Mouse (Mus musculus) limb, embryonic 12.5 days (tissue): ENCODE results near the gene Gm10964. TPM values are rescaled to one million over a fixed set of nuclear protein-coding genes. Genes with fewer than 3 reads are reported as not detected.

Experiments
- ATAC-seq: fragments of 200-750 bp; cut with Nextera tagmentation; 2 replicates; pipeline ENCODE4 v1.8.0; 2017; ENCODE audit warnings: low read depth, moderate TSS enrichment; ENCODE audit not compliant: insufficient number of reproducible peaks, insufficient read depth, low FRiP score, low TSS enrichment
- H3K27ac ChIP-seq: fragments of 300-500 bp; sonication (generic); 2 replicates; pipeline ENCODE4 v1.5.1; 2016; ENCODE audit warnings: mild to moderate bottlenecking, moderate library complexity
- H3K27me3 ChIP-seq: fragments of 300-500 bp; sonication (generic); 2 replicates; pipeline ENCODE4 v1.6.1; 2016; ENCODE audit warnings: mild to moderate bottlenecking, moderate library complexity
- H3K36me3 ChIP-seq: fragments of 300-500 bp; sonication (generic); 2 replicates; pipeline ENCODE4 v1.6.1; 2016; ENCODE audit warnings: mild to moderate bottlenecking, moderate library complexity
- H3K4me1 ChIP-seq: fragments of 300-500 bp; sonication (generic); replicated peaks from 2 replicates; pipeline ENCODE4 v1.6.1; 2016
- H3K4me2 ChIP-seq: fragments of 300-500 bp; sonication (generic); 2 replicates; pipeline ENCODE4 v1.6.1; 2016; ENCODE audit warnings: mild to moderate bottlenecking, moderate library complexity
- H3K4me3 ChIP-seq: fragments of 300-500 bp; sonication (generic); replicated peaks from 2 replicates; pipeline ENCODE4 v1.5.1; 2016; ENCODE audit warnings: mild to moderate bottlenecking
- H3K9ac ChIP-seq: fragments of 300-500 bp; sonication (generic); replicated peaks from 2 replicates; pipeline ENCODE4 v1.6.1; 2016; ENCODE audit warnings: mild to moderate bottlenecking, moderate library complexity
- H3K9me3 ChIP-seq: fragments of 300-500 bp; sonication (generic); 2 replicates; pipeline ENCODE4 v1.6.1; 2016; ENCODE audit warnings: mild to moderate bottlenecking, moderate library complexity
- WGBS: fragments of 180-500 bp; shearing (Covaris S2); methylation state at CpG from one replicate; pipeline ENCODE4 v1.1.7; 2016; 5-methylcytosine and 5-hydroxymethylcytosine counted together
- polyA plus RNA-seq: library from polyadenylated mRNA; unstranded; fragments of >200 nt; fragmentation: Nextera tagmentation; extraction: Ambion mirVana; gene quantifications from 2 replicates; pipeline ENCODE4 v1.2.1, GENCODE M21; 2016

The Gm10964 gene
- polyA plus RNA-seq = not detected in 2 replicates

DNA sequence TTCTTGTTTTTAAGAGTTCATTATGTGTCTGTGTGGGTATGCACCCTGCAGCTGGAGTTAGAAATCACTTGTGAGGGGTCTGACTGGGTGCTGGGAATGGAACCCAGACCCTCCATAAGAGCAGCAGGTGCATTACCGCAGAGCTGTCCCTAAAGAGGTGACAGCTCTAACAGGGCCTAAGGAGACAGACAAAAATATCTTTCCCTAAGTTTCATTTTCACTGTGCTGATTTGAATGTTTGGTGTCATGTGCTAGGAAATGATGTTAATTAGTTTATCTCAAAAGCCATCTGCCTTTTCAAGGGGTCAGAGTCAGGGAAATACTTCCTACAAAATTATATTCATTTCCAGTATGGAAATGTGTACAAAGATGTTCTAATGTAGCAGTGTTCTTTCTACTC is at the start of gene Gm10964:
Gene Gm10964, plus strand, starts transcription at position 38 of the 400 bp plus-strand sequence.
- H3K9me3 ChIP-seq = no peaks in the 10 kb centered on the region
- peak within 1 kb of the TSS; percentile 59; the same call in 1 of the 2 replicates for H3K9ac ChIP-seq
- H3K4me1 ChIP-seq = peaks cover 48% of the 10 kb centered on the region
- H3K4me2 ChIP-seq = peak within 1 kb of the TSS; percentile 71
- H3K27me3 ChIP-seq = no peaks in the 10 kb centered on the region
- peaks cover 21% of the 10 kb centered on the region for H3K36me3 ChIP-seq
- no peak for ATAC-seq
- peak within 1 kb of the TSS; percentile 97 for H3K27ac ChIP-seq
- peak within 1 kb of the TSS; percentile 45 for H3K4me3 ChIP-seq
- 90% methylated on average over 1 of the region's 1 CpGs for WGBS

DNA sequence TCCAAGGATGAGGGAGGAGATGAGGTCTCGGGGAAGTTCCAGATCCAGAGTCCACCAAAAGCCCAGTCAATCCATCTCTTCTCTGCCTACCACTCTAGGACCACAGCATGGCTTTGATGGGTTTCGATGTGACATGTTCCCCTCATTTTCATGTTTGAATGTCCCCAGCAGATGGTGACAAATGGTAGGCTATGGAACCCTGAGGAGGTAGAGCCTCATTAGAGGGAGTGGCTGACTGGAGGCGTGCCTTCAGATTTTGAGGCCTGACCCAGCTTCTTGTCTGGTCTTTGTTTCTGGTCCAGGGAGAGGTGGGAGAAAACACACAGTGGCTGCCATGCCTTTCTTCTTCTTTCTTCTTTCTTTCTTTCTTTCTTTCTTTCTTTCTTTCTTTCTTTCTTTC is 48.7 kb upstream of the Gm10964 start:
- no peak overlapping the region for H3K27ac ChIP-seq
- H3K4me2 ChIP-seq = no peak overlapping the region
- no peaks in the 10 kb centered on the region for H3K36me3 ChIP-seq
- no peaks in the 10 kb centered on the region for H3K27me3 ChIP-seq
- no peaks in the 10 kb centered on the region for H3K9me3 ChIP-seq
- ATAC-seq = no peak
- WGBS = 79% methylated on average over 3 of the region's 3 CpGs
- no peak overlapping the region for H3K4me3 ChIP-seq
- H3K4me1 ChIP-seq = no peaks in the 10 kb centered on the region
- no peak overlapping the region for H3K9ac ChIP-seq

DNA sequence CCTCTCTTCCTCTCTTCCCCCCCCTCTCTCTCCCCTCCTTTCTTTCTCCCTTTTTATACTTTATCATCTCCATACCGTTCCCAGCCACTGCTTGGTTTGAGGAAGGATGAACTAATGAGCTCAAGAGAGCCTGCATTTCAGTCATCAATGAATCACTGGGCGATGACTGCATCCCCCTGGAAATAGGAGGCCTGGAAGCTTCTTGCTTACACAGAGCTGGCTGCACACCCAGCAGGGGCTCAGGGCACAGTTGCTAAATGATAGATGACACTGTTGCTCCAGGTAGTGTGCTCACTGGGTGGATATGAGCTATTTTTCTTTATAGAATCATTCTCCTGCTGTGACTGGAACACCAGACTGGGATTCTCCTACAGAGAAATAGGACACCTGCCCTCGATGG is 43.6 kb upstream of the Gm10964 start:
- Histone ChIP-seq H3K36me3 (no peaks in the 10 kb centered on the region), H3K9ac (no peak overlapping the region), H3K4me3 (no peak overlapping the region), H3K9me3 (no peaks in the 10 kb centered on the region), H3K27me3 (no peaks in the 10 kb centered on the region), H3K27ac (no peak overlapping the region), H3K4me1 (no peaks in the 10 kb centered on the region), H3K4me2 (no peak overlapping the region)
- WGBS = 58% methylated on average over 3 of the region's 3 CpGs
- no peak for ATAC-seq

DNA sequence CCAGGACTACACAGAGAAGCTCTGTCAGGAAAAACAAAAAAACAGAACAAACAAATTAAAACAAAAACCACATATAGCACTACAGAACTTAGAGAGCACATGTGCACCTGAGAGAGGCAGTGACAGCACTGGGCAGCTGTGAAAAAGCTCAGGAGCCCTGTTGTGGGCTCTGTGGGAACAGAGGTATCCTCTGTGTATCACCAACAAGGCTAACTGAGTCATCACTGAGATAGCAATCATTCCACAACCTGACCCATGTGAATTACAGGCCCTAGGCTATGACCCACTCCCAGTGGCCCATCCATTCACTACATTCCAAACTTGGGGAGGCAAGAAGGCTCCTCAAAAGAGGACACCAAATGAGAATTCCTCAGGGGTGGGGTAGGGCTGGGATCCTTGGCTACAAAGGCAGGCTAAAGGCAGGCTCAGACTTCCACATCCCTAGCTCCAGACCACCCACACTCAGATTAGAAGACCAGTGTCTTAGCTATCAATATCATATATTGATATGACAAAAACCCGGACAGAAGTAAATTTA is 42.7 kb upstream of the Gm10964 start:
- Histone ChIP-seq H3K27ac (no peak overlapping the region), H3K4me1 (no peaks in the 10 kb centered on the region), H3K9ac (no peak overlapping the region), H3K4me2 (no peak overlapping the region), H3K9me3 (no peaks in the 10 kb centered on the region), H3K4me3 (no peak overlapping the region), H3K27me3 (no peaks in the 10 kb centered on the region), H3K36me3 (no peaks in the 10 kb centered on the region)
- 82% methylated on average over 1 of the region's 1 CpGs for WGBS
- ATAC-seq = no peak

DNA sequence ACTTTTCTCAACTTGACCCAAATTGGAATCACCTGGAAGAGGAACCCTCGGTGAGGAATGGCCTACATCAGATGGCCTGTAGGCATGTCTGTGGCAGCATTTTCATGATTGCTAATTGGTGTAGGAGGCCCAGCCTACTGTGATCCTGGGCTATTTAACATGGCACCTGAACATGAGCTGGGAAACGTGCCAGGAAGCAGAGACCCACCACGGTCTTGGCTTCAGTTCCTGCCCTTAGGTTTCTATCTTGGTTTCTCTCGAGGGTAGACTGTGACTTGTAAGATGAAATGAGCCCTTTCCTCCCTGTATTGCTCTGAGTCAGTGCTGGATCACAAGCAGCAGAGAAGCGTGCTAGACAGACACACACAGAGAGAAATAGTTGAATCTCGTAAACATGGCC is 34.5 kb upstream of the Gm10964 start:
- Histone ChIP-seq H3K36me3 (no peaks in the 10 kb centered on the region), H3K27ac (no peak overlapping the region), H3K4me1 (no peaks in the 10 kb centered on the region), H3K4me2 (no peak overlapping the region), H3K9me3 (no peaks in the 10 kb centered on the region), H3K9ac (no peak overlapping the region), H3K27me3 (no peaks in the 10 kb centered on the region), H3K4me3 (no peak overlapping the region)
- 68% methylated on average over 6 of the region's 6 CpGs for WGBS
- ATAC-seq = no peak

DNA sequence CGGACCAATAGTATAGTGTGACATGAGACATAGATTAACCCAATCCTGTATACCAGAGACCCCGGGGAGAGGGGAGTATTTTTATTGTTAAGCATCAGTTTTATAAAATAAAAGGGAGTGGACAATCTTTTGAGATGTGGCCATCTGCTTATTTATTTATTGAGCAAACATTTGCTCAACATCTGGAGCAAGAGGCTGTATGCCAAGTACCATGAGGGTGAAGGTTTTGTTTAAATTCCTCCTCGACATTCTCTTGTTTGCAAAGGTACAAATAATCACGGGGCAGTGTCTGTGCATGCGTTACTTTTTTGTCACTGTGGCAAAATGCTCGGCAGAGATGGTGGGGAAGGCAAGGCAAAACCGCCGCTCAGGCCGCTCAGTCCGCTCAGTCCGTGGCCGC is 33.7 kb upstream of the Gm10964 start:
- no peak for ATAC-seq
- no peaks in the 10 kb centered on the region for H3K36me3 ChIP-seq
- no peak overlapping the region for H3K9ac ChIP-seq
- H3K4me2 ChIP-seq = no peak overlapping the region
- whole genome bisulfite sequencing = 90% methylated on average over 12 of the region's 12 CpGs
- no peaks in the 10 kb centered on the region for H3K9me3 ChIP-seq
- no peaks in the 10 kb centered on the region for H3K27me3 ChIP-seq
- H3K4me1 ChIP-seq = no peaks in the 10 kb centered on the region
- H3K4me3 ChIP-seq = no peak overlapping the region
- H3K27ac ChIP-seq = no peak overlapping the region

DNA sequence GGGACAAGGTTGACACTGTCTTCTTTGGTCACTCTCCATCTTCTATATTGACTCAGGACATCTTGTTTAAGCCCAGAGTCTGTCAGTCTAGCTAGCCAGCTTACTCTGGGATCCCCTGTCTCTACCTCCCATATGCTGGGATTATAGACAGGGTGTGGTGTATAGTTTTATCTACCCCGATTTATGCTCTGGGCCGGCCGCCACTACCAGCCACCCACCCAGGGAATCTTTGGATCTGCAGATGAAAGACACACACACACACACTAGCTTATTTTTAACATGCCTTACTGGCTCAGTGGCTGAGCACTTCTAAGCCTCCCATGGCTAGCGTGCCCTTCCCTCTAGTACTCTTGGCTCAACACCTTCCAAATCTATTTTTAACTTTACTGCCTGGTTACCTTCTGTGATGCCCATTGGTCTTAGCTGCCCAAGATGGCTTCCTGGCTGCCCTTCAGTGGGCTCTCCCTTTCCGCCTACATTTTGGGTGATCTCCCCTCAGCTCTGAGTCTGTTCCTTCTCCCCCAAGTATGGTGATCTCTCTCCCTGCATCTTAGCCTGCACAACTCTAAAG is 29.6 kb upstream of the Gm10964 start:
- no peak overlapping the region for H3K27ac ChIP-seq
- WGBS = 91% methylated on average over 5 of the region's 5 CpGs
- H3K27me3 ChIP-seq = no peaks in the 10 kb centered on the region
- no peaks in the 10 kb centered on the region for H3K4me1 ChIP-seq
- H3K9me3 ChIP-seq = no peaks in the 10 kb centered on the region
- ATAC-seq = no peak
- H3K9ac ChIP-seq = no peak overlapping the region
- no peak overlapping the region for H3K4me3 ChIP-seq
- no peaks in the 10 kb centered on the region for H3K36me3 ChIP-seq
- H3K4me2 ChIP-seq = no peak overlapping the region

DNA sequence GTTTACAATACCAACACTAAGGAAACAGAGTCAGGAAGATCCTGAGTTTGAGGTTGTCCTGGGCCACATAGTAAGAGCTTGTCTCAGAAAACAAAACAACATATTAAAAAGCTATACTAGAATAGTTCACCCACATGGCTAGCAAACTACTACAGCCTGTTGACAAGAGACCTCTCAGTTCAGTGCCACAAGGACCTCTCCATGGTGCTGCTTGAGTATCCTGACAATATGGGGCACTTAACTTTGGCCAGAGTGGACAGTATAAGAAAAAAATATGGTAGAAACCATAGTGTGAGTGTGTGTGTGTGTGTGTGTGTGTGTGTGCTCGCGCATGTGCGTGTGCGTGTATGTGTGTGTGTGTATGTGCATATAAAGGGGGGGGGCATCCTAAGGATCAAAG is 27.0 kb upstream of the Gm10964 start:
- no peak for ATAC-seq
- no peak overlapping the region for H3K27ac ChIP-seq
- no peak overlapping the region for H3K9ac ChIP-seq
- no peak overlapping the region for H3K4me2 ChIP-seq
- H3K4me1 ChIP-seq = peaks cover 21% of the 10 kb centered on the region
- no peaks in the 10 kb centered on the region for H3K27me3 ChIP-seq
- 85% methylated on average over 4 of the region's 4 CpGs for WGBS
- no peaks in the 10 kb centered on the region for H3K9me3 ChIP-seq
- no peaks in the 10 kb centered on the region for H3K36me3 ChIP-seq
- no peak overlapping the region for H3K4me3 ChIP-seq

DNA sequence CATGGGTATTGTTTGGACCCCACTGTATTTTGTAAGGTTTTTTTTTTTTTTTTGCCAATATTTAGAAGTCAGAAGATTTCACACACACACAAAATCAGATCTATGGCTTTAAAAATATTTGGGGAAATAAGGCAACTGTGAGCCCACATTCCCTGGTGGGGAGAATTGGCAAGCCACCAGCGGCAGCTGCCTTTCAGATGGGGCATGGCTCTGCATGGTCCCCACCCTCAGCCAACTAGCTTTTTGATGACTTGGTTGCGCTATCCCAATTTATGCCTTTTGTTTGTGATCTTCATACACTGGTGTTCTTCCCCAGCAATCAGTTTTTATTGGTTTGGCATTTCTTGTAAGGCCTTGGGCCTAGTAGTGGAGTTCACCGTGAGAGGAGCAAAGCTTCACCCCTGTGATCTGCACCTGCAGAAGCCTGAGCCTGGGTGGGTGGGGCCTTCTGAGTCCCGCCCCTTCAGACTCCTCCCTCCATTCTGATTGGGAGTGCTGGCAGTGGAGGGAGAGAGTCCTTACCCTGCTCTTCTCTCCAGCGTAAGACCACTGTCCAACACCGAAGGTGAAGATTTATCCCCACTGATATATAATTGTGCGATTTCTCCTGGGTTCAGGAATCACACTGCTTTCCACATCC is 24.8 kb upstream of the Gm10964 start:
- no peak overlapping the region for H3K27ac ChIP-seq
- no peaks in the 10 kb centered on the region for H3K36me3 ChIP-seq
- no peak overlapping the region for H3K9ac ChIP-seq
- 61% methylated on average over 7 of the region's 7 CpGs for WGBS
- H3K27me3 ChIP-seq = no peaks in the 10 kb centered on the region
- peaks cover 30% of the 10 kb centered on the region for H3K4me1 ChIP-seq
- H3K9me3 ChIP-seq = no peaks in the 10 kb centered on the region
- H3K4me3 ChIP-seq = no peak overlapping the region
- ATAC-seq = no peak
- no peak overlapping the region for H3K4me2 ChIP-seq

DNA sequence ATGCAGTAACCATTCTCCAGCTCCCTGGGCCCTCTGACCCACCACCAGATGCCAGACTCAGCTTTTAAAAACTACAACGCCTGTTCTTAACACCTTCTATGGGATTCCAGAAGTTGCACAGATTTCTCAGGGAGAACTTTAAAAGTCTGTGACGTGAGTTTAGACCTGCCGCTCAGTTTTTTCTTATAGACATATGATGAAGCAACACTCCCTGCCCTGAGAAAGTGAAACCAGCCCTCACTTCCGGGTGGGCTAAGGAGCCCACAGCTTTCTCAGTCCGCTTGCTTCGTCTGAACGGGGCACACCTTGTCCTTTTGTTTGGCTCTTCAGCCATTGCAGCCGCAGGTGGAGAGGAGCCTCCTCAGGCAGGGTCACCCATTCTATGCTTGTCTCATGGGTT is 24.2 kb upstream of the Gm10964 start:
- Histone ChIP-seq H3K4me1 (peaks cover 34% of the 10 kb centered on the region), H3K9me3 (no peaks in the 10 kb centered on the region), H3K27me3 (no peaks in the 10 kb centered on the region), H3K9ac (no peak overlapping the region), H3K27ac (no peak overlapping the region), H3K4me3 (no peak overlapping the region), H3K36me3 (no peaks in the 10 kb centered on the region), H3K4me2 (no peak overlapping the region)
- ATAC-seq = no peak
- whole genome bisulfite sequencing = 76% methylated on average over 8 of the region's 8 CpGs

DNA sequence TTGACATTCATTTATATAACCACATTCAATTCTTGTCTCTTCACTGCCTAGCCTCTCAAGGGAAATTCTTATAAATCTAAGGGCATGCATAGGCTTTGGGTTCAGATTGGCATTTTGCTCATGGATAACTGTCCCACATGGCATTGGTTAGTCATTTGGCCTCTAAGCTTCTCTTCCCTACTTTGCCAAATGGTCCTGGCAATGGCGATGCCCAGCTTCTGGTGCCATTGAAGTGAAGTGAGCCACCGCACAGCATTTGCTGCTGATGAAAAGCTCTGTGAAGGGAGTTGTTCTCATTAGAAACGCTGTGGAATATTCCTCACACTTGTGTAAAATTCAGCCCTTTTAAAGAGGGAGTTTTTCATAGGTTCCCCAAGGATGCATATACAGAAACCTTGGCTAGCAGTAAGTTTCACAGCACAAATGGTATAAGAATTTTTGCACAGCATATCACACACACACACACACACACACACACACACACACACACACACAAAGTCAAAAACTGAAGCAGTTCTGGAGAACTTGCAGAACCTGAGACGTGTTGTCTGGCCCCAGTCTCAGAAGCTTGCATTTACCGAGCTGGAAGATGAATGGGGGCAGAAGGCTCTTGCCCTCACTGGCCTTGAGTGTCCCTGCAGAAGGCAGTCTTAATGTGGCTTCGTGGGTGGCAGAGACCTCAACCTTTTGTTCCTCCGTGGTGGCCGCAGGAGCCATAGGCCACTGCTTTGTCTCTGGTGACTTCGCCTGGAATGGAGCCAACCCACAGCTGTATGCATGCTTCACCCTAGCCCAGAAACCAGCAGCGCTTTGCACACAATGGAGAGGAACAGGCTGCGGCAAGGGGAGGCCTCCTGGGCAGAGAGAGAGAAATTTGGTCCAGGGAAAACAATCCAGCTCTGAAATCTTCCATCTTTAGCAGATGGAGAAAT is 23.1 kb upstream of the Gm10964 start:
- WGBS = 42% methylated on average over 11 of the region's 11 CpGs
- peaks cover 34% of the 10 kb centered on the region for H3K4me1 ChIP-seq
- no peak overlapping the region for H3K4me3 ChIP-seq
- no peaks in the 10 kb centered on the region for H3K9me3 ChIP-seq
- peak overlapping the region; percentile 78 for H3K27ac ChIP-seq
- H3K36me3 ChIP-seq = no peaks in the 10 kb centered on the region
- no peaks in the 10 kb centered on the region for H3K27me3 ChIP-seq
- ATAC-seq = 0 out of 2 replicates have a peak, but pooled peaks have one; percentile 60
- H3K9ac ChIP-seq = no peak overlapping the region
- no peak overlapping the region for H3K4me2 ChIP-seq
